Mouse (Mus musculus): ENCODE measurements around the gene Atg7. TPM values are rescaled to one million over a fixed set of nuclear protein-coding genes. Genes with fewer than 3 reads are reported as not detected.

Gene Atg7
- total and polyA plus RNA-seq, 3 experiments = 23.2 to 39.8 (median 38.8) TPM

GRCm38 (mm10) chr6:114856501-114856900, 213.6 kb downstream of the Atg7 start:
- no peak for DNase-seq

GRCm38 (mm10) chr6:114857996-114858721, 215.3 kb downstream of the Atg7 start:
- peak; percentile 54 for DNase-seq

GRCm38 (mm10) chr6:114858722-114859053, 215.8 kb downstream of the Atg7 start:
- no peak for DNase-seq

GRCm38 (mm10) chr6:114860677-114861568, 218.0 kb downstream of the Atg7 start:
- DNase-seq = peak; percentile 73

GRCm38 (mm10) chr6:114861591-114861990, 218.7 kb downstream of the Atg7 start:
- DNase-seq = no peak

GRCm38 (mm10) chr6:114862046-114862445, 219.1 kb downstream of the Atg7 start:
- no peak for DNase-seq

GRCm38 (mm10) chr6:114863501-114863900, 220.6 kb downstream of the Atg7 start:
- peak; percentile 61 for DNase-seq

- no peak for DNase-seq
Measured at GRCm38 (mm10) chr6:114864421-114864820, 221.5 kb downstream of the Atg7 start.

GRCm38 (mm10) chr6:114866078-114866477, 223.2 kb downstream of the Atg7 start:
- no peak for DNase-seq

- DNase-seq = no peak
Measured at GRCm38 (mm10) chr6:114866619-114867018, 223.7 kb downstream of the Atg7 start.

GRCm38 (mm10) chr6:114868656-114869055, 225.8 kb downstream of the Atg7 start:
- peak; percentile 63 for DNase-seq

- no peak for DNase-seq
Measured at GRCm38 (mm10) chr6:114869501-114870076, 226.7 kb downstream of the Atg7 start.

GRCm38 (mm10) chr6:114871010-114871660, 228.2 kb downstream of the Atg7 start:
- no peak for DNase-seq

GRCm38 (mm10) chr6:114873808-114874137, 230.9 kb downstream of the Atg7 start:
- no peak for DNase-seq

- peak; percentile 62 for DNase-seq
Measured at GRCm38 (mm10) chr6:114874138-114874928, 231.4 kb downstream of the Atg7 start.

GRCm38 (mm10) chr6:114875018-114875558, 232.2 kb downstream of the Atg7 start:
- DNase-seq = peak; percentile 97

GRCm38 (mm10) chr6:114876033-114876432, 233.1 kb downstream of the Atg7 start:
- DNase-seq = no peak

- no peak for DNase-seq
Measured at GRCm38 (mm10) chr6:114876546-114876945, 233.6 kb downstream of the Atg7 start.

GRCm38 (mm10) chr6:114878841-114879520, 236.1 kb downstream of the Atg7 start:
- DNase-seq = peak; percentile 69

GRCm38 (mm10) chr6:114880798-114881197, 237.9 kb downstream of the Atg7 start:
- no peak for DNase-seq

- DNase-seq = no peak
Measured at GRCm38 (mm10) chr6:114882212-114882611, 239.3 kb downstream of the Atg7 start.
